Mouse (Mus musculus) stomach, embryonic 14.5 days (tissue): ENCODE results near the gene Slc7a11. TPM values are rescaled to one million over a fixed set of nuclear protein-coding genes. Genes with fewer than 3 reads are reported as not detected.

Source experiments
- ATAC-seq: fragments of 200-750 bp; cut with Nextera tagmentation; 2 replicates; pipeline ENCODE4 v1.8.0; 2017; ENCODE audit warnings: low read depth, moderate TSS enrichment; ENCODE audit not compliant: insufficient number of reproducible peaks, insufficient read depth, low FRiP score
- H3K27ac ChIP-seq: fragments of 300-500 bp; sonication (generic); 2 replicates; pipeline ENCODE4 v1.5.1; 2014; ENCODE audit warnings: mild to moderate bottlenecking, low read length, moderate library complexity, mixed read lengths
- H3K27me3 ChIP-seq: fragments of 300-500 bp; sonication (generic); 2 replicates; pipeline ENCODE4 v1.6.1; 2014; ENCODE audit warnings: low read length, control low read depth, mixed read lengths; ENCODE audit not compliant: control insufficient read depth, insufficient read depth
- H3K36me3 ChIP-seq: fragments of 300-500 bp; sonication (generic); 2 replicates; pipeline ENCODE4 v1.6.1; 2014; ENCODE audit warnings: mild to moderate bottlenecking, control low read depth, low read length, moderate library complexity, mixed read lengths; ENCODE audit not compliant: control insufficient read depth, insufficient read depth
- H3K4me1 ChIP-seq: fragments of 300-500 bp; sonication (generic); 2 replicates; pipeline ENCODE4 v1.6.1; 2014; ENCODE audit warnings: low read length, control low read depth, mixed read lengths; ENCODE audit not compliant: control insufficient read depth, insufficient read depth
- H3K4me2 ChIP-seq: fragments of 300-500 bp; sonication (generic); replicated peaks from 2 replicates; pipeline ENCODE4 v1.6.1; 2014; ENCODE audit warnings: low read depth, low read length, control low read depth
- H3K4me3 ChIP-seq: fragments of 300-500 bp; sonication (generic); 2 replicates; pipeline ENCODE4 v1.5.1; 2014; ENCODE audit warnings: low read depth, low read length, control low read depth
- H3K9ac ChIP-seq: fragments of 300-500 bp; sonication (generic); replicated peaks from 2 replicates; pipeline ENCODE4 v1.6.1; 2014; ENCODE audit warnings: low read depth, mild to moderate bottlenecking, control low read depth, low read length, moderate library complexity, mixed read lengths
- H3K9me3 ChIP-seq: fragments of 300-500 bp; sonication (generic); 2 replicates; pipeline ENCODE4 v1.6.1; 2016; ENCODE audit warnings: low read depth, low read length, control low read depth; ENCODE audit not compliant: control insufficient read depth
- WGBS: fragments of 180-500 bp; shearing (Covaris S2); extraction: QIAGEN DNeasy Blood & Tissue Kit; methylation state at CpG from one replicate; pipeline ENCODE4 v1.1.7; 2014; 5-methylcytosine and 5-hydroxymethylcytosine counted together
- polyA plus RNA-seq: library from polyadenylated mRNA; unstranded; fragments of >200 nt; fragmentation: Nextera tagmentation; extraction: Ambion mirVana; gene quantifications from 2 replicates; pipeline ENCODE4 v1.2.1, GENCODE M21; 2014

Slc7a11 gene
- polyA plus RNA-seq, 1 experiment from 2014 or later = 0.29 TPM

- H3K27me3 ChIP-seq = no peaks in the 10 kb centered on the region
- ATAC-seq = 0 out of 2 replicates have a peak, but pooled peaks have one; percentile 28
- H3K27ac ChIP-seq = no peak overlapping the region
- no peak overlapping the region for H3K4me3 ChIP-seq
- no peak overlapping the region for H3K4me2 ChIP-seq
- H3K9me3 ChIP-seq = no peaks in the 10 kb centered on the region
- H3K4me1 ChIP-seq = no peaks in the 10 kb centered on the region; the same call in 1 of the 2 replicates
- WGBS = 27% methylated on average over 2 of the region's 2 CpGs
- H3K36me3 ChIP-seq = no peaks in the 10 kb centered on the region
- no peak overlapping the region for H3K9ac ChIP-seq
These were observed 589.1 kb downstream of the Slc7a11 start for GRCm38 (mm10) chr3:49854277-49854676.

- Histone ChIP-seq H3K4me2 (no peak overlapping the region), H3K4me1 (peaks cover 3% of the 10 kb centered on the region; the same call in 1 of the 2 replicates), H3K27me3 (no peaks in the 10 kb centered on the region), H3K36me3 (no peaks in the 10 kb centered on the region), H3K9ac (no peak overlapping the region), H3K27ac (no peak overlapping the region), H3K4me3 (no peak overlapping the region), H3K9me3 (no peaks in the 10 kb centered on the region)
- no peak for ATAC-seq
- WGBS = 40% methylated on average over 3 of the region's 3 CpGs
These were observed 600.4 kb downstream of the Slc7a11 start for GRCm38 (mm10) chr3:49842971-49843370.
